Mouse (Mus musculus): ENCODE results near the gene Fgf22.

The Fgf22 gene

GRCm38 (mm10) chr10:79767372-79768244 is 12.7 kb downstream of the Fgf22 start:
- peak; percentile 94 for DNase-seq (ENCODE audit: low spot score)

- peak; percentile 90 for DNase-seq (ENCODE audit: low spot score)
Observed at GRCm38 (mm10) chr10:79768400-79768799, 13.5 kb downstream of the Fgf22 start.

- no peak for DNase-seq (ENCODE audit: low spot score)
Observed at GRCm38 (mm10) chr10:79769329-79769728, 14.5 kb downstream of the Fgf22 start.

GRCm38 (mm10) chr10:79772320-79772719 is 17.4 kb downstream of the Fgf22 start:
- DNase-seq (ENCODE audit: low spot score): no peak

- DNase-seq (ENCODE audit: low spot score): no peak
Observed at GRCm38 (mm10) chr10:79773208-79773607, 18.3 kb downstream of the Fgf22 start.

GRCm38 (mm10) chr10:79774486-79775279 is 19.8 kb downstream of the Fgf22 start:
- no peak for DNase-seq (ENCODE audit: low spot score)

GRCm38 (mm10) chr10:79777103-79777531 is 22.2 kb downstream of the Fgf22 start, which contains the start of gene Fstl3:
Gene Fstl3 (plus strand): TSS chr10:79777272.
- no peak for DNase-seq (ENCODE audit: low spot score)

GRCm38 (mm10) chr10:79778006-79778405 is 23.1 kb downstream of the Fgf22 start:
- no peak for DNase-seq (ENCODE audit: low spot score)

- no peak for DNase-seq (ENCODE audit: low spot score)
Observed at GRCm38 (mm10) chr10:79779193-79779592, 24.3 kb downstream of the Fgf22 start.

- DNase-seq (ENCODE audit: low spot score): peak; percentile 97
Observed at GRCm38 (mm10) chr10:79779784-79780663, 25.1 kb downstream of the Fgf22 start.

GRCm38 (mm10) chr10:79780664-79781015 is 25.8 kb downstream of the Fgf22 start:
- DNase-seq (ENCODE audit: low spot score): peak; percentile 80

- no peak for DNase-seq (ENCODE audit: low spot score)
Observed at GRCm38 (mm10) chr10:79781139-79781538, 26.3 kb downstream of the Fgf22 start.

GRCm38 (mm10) chr10:79781956-79782355 is 27.1 kb downstream of the Fgf22 start:
- DNase-seq (ENCODE audit: low spot score): no peak

GRCm38 (mm10) chr10:79783050-79783449 is 28.2 kb downstream of the Fgf22 start:
- DNase-seq (ENCODE audit: low spot score): no peak

GRCm38 (mm10) chr10:79783920-79784800 is 29.3 kb downstream of the Fgf22 start:
- DNase-seq (ENCODE audit: low spot score): peak; percentile 77

- peak; percentile 87 for DNase-seq (ENCODE audit: low spot score)
Observed at GRCm38 (mm10) chr10:79788386-79789158, 33.7 kb downstream of the Fgf22 start.

- no peak for DNase-seq (ENCODE audit: low spot score)
Observed at GRCm38 (mm10) chr10:79789581-79789980, 34.7 kb downstream of the Fgf22 start.

GRCm38 (mm10) chr10:79790861-79791260 is 36.0 kb downstream of the Fgf22 start, which contains the start of gene Prss57:
Gene Prss57 (minus strand): TSS chr10:79790961.
- no peak for DNase-seq (ENCODE audit: low spot score)

- no peak for DNase-seq (ENCODE audit: low spot score)
Observed at GRCm38 (mm10) chr10:79792339-79793040, 37.6 kb downstream of the Fgf22 start.
